Mouse (Mus musculus): ENCODE results near the gene Fasn.
"Not testable (repeated sequence)": the region's sequence is repeated elsewhere in the genome, so short reads cannot be mapped to it uniquely, and the experiment has no call there.

The Fasn gene

GRCm38 (mm10) chr11:120798244-120798643 lies 26.1 kb downstream of the Fasn start:
- DNase-seq (ENCODE audit: low read depth, low spot score) = no peak

- no peak for DNase-seq (ENCODE audit: low read depth, low spot score)
Observed at GRCm38 (mm10) chr11:120796614-120796946, 27.8 kb downstream of the Fasn start.

GRCm38 (mm10) chr11:120795756-120796613 lies 28.4 kb downstream of the Fasn start, which contains the start of gene Dus1l:
Gene Dus1l (minus strand): TSS chr11:120796403.
- peak; percentile 97 for DNase-seq (ENCODE audit: low read depth, low spot score)

GRCm38 (mm10) chr11:120792652-120793051 lies 31.7 kb downstream of the Fasn start:
- DNase-seq (ENCODE audit: low read depth, low spot score) = no peak

- no peak for DNase-seq (ENCODE audit: low read depth, low spot score)
Observed at GRCm38 (mm10) chr11:120789810-120790209, 34.5 kb downstream of the Fasn start.

GRCm38 (mm10) chr11:120789355-120789754 lies 35.0 kb downstream of the Fasn start:
- DNase-seq (ENCODE audit: low read depth, low spot score) = no peak

- DNase-seq (ENCODE audit: low read depth, low spot score) = not testable (repeated sequence)
Observed at GRCm38 (mm10) chr11:120788460-120788859, 35.9 kb downstream of the Fasn start.

GRCm38 (mm10) chr11:120785145-120785544 lies 39.2 kb downstream of the Fasn start:
- no peak for DNase-seq (ENCODE audit: low read depth, low spot score)

- peak; percentile 86 for DNase-seq (ENCODE audit: low read depth, low spot score)
Observed at GRCm38 (mm10) chr11:120784064-120784791, 40.1 kb downstream of the Fasn start, which contains the start of the genes Rfng and Gps1. Gene Rfng (minus strand): TSS chr11:120784207. Gene Gps1 (plus strand): TSS chr11:120784272.

GRCm38 (mm10) chr11:120783426-120784063 lies 40.8 kb downstream of the Fasn start:
- no peak for DNase-seq (ENCODE audit: low read depth, low spot score)

GRCm38 (mm10) chr11:120781361-120781760 lies 43.0 kb downstream of the Fasn start:
- not testable (repeated sequence) for DNase-seq (ENCODE audit: low read depth, low spot score)

- DNase-seq (ENCODE audit: low read depth, low spot score) = no peak
Observed at GRCm38 (mm10) chr11:120779876-120780275, 44.5 kb downstream of the Fasn start.

- no peak for DNase-seq (ENCODE audit: low read depth, low spot score)
Observed at GRCm38 (mm10) chr11:120777123-120777522, 47.2 kb downstream of the Fasn start.

GRCm38 (mm10) chr11:120775774-120776469 lies 48.4 kb downstream of the Fasn start:
- peak; percentile 95 for DNase-seq (ENCODE audit: low read depth, low spot score)

- no peak for DNase-seq (ENCODE audit: low read depth, low spot score)
Observed at GRCm38 (mm10) chr11:120773463-120774190, 50.7 kb downstream of the Fasn start.

- no peak for DNase-seq (ENCODE audit: low read depth, low spot score)
Observed at GRCm38 (mm10) chr11:120772749-120773148, 51.6 kb downstream of the Fasn start.

GRCm38 (mm10) chr11:120768206-120768605 lies 56.1 kb downstream of the Fasn start:
- no peak for DNase-seq (ENCODE audit: low read depth, low spot score)

- DNase-seq (ENCODE audit: low read depth, low spot score) = not testable (repeated sequence)
Observed at GRCm38 (mm10) chr11:120767023-120767422, 57.3 kb downstream of the Fasn start.

GRCm38 (mm10) chr11:120763121-120763999 lies 61.0 kb downstream of the Fasn start:
- not testable (repeated sequence) for DNase-seq (ENCODE audit: low read depth, low spot score)

- not testable (repeated sequence) for DNase-seq (ENCODE audit: low read depth, low spot score)
Observed at GRCm38 (mm10) chr11:120762672-120763041, 61.7 kb downstream of the Fasn start, which contains the start of gene Hmga1b. Gene Hmga1b (plus strand): TSS chr11:120762794.

All from CD4-positive, CD25-positive, alpha-beta regulatory T cell, adult 2 months (primary cell).